Mouse (Mus musculus): ENCODE results near the gene Gm5741.

- no peak for TF ChIP-seq CTCF (IDR thresholded peaks at IDR 0.05; ENCODE audit: low read depth, low read length)
- no peak for TF ChIP-seq POLR2A (IDR thresholded peaks at IDR 0.05; ENCODE audit: insufficient read depth, low read length)
Observed at GRCm38 (mm10) chr8:85037366-85037680, 30.5 kb downstream of the Gm5741 start.
